Mouse (Mus musculus) frontal cortex, postnatal 14 days (tissue): ENCODE results near the gene Psmd13.
"Not testable (repeated sequence)": the region's sequence is repeated elsewhere in the genome, so short reads cannot be mapped to it uniquely, and the experiment has no call there.

Experiments
- DNase-seq, 2 experiments: peaks; one replicate each; pipeline ENCODE4 v3.0.0; 2022; ENCODE audit warnings: low spot score in 2 of 2

Gene Psmd13

DNA sequence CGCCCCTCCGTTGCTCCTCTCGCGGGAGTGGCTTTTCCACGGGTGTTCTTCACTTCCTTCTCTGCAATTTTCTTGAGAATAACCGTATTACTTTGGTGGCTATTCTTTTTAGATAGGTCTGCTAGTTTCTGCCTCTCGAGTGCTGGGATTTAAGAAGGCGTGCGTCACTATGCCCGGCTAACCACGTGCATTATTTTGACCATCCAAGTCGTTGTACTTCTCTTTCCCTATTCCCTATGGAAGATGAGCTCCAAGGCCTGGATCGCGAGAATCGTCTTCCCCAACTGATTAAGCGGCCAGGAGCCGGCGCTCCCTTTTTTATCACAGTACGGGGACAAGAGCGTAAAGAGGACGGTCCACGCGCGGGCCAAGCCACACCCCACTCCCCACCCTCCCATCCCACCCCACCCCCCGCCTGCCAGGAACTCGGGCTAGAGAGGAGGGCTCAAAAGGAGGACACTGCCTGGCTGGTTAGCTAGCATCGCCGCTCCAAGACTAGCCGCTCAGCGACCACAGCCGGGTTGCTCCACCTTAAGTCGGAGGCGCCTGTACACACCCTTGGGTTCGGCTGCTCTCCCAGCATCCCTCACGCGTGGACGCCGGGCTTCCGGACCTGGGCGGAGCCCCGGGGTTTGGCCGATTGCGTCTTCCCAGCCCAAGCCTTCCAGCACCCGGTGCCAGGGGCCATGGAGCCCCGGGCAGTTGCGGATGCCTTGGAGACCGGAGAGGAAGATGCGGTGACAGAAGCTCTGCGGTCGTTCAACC is 24.8 kb upstream of the Psmd13 start, which contains the start of gene Ric8a:
TSS of gene Ric8a (plus strand) at position 173 of the 765 bp plus-strand sequence.
- peak; percentile 78 to 82 for DNase-seq

DNA sequence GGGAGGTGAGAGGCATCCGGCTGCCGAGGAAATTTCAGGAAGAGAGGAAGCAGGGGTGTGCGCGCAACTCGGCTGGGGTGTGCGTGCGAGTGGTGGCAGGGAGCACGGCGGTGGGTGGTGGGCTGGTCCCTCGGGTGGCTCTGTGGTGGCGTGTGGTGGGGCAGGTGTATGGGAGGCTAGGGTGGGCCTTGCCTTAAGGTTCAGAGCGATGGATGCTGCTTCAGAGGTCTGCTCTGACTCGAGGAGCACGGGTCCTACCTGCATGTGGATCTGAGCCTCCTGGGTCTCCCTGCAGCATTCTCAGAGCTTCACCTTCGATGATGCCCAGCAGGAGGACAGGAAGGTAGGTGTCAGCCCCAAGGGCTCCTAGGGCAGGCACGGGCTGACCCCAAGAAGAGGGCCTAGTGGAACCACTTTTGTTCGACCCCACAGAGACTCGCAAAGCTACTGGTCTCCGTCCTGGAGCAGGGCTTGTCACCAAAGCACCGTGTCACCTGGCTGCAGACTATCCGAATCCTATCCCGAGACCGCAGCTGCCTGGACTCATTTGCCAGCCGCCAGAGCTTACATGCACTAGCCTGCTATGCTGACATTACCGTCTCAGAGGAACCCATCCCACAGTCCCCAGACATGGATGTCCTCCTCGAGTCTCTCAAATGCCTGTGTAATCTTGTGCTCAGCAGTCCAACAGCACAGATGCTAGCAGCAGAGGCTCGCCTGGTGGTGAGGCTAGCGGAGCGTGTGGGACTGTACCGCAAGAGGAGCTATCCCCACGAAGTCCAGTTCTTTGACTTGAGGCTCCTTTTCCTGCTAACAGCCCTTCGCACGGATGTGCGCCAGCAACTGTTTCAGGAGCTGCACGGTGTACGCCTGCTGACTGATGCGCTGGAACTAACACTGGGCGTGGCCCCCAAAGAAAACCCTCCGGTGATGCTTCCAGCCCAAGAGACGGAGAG is 23.9 kb upstream of the Psmd13 start, which contains the start of gene Bet1l:
TSS of gene Bet1l (minus strand) at position 28 of the 956 bp plus-strand sequence.
- no peak for DNase-seq

DNA sequence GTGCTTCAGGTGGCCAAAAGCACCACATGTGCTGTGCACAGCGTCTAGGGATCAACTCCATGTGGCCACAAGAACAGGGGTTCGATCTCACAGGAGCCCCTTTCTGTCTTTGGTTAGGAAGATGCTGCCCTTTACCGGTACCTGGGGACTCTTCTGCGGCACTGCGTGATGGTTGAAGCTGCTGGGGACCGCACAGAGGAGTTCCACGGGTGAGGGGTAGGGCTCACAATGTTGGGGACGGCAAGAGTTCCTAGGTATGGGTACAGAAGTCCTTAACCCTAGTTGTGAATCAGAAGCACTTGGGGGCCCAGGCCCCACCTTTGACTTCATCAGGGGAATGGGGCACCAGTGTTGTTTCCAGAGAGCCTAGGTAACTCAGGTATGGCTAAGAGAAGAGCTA is 23.0 kb upstream of the Psmd13 start:
- no peak for DNase-seq

DNA sequence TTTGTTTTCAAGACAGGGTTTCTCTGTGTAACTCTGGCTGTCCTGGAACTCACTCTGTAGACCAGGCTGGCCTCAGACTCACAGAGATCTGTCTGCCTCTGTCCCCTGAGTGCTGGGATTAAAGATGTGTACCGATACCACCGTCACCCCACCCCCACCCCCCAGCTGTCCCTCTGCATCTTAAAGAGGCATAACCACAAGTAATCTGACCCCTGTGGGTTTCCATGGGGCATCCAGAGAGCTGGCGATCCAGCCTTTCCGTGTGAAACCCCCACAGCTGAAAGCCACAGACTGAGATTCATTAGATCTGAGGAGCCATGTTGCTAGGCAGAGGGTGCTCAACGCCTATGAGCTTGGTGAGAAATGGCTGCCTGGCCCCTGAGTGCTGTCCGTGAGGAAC is 21.8 kb upstream of the Psmd13 start:
- no peak for DNase-seq

DNA sequence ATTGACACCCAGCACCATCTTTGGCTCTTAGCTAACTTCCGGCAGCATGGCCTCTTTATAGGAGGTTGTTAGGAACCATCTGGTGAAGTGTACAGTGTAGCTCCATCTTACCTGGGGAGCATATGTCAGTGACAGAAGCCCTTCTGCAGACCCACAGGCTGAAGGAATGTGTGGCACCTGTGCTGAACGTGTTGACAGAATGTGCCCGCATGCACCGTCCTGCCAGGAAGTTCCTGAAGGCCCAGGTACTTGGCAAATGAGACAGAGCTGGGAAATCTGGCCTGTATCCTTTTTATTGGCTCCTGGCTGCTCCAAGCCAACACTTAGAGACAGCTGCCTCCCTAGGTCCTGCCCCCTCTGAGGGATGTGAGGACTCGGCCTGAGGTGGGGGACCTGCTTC is 21.0 kb upstream of the Psmd13 start:
- no peak for DNase-seq

DNA sequence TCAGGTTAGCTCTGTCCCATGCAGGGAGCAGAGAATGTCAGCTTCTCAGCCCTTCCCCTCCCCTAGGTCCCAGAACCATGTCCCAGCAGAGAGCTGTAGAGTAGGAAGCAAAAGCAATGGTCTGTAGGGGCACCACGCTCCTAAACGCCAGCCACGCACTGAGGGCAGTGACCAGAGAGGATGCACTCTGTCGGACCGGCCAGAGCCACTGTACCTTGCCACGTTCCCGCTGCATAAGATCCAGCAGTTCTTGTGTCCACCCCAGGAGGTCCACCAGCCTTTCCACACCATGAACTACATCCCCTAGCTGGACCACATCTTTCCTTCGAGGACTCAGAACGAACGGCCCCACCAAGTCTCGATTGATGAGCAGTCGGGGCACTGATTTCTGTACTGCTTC is 17.0 kb upstream of the Psmd13 start:
- no peak for DNase-seq

DNA sequence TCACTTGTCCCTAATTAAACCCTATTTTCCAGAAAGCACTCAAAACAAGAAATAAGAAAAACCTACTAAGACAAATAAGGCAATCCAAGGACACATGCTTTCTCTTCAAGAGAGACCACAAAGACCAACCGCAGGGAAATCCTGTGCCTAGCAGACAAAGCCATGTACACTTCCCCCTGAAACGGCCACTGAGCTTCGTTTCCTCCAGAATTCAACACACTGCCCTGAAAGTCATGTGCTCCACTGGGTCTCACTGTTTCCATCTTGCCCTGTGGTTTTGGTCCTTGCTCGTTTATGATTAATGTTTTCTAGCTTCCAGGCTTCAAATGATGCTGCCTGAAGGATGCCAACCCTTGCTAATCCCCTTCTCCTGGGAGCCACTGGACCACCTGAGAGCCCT is 7.5 kb upstream of the Psmd13 start:
- DNase-seq = no peak

DNA sequence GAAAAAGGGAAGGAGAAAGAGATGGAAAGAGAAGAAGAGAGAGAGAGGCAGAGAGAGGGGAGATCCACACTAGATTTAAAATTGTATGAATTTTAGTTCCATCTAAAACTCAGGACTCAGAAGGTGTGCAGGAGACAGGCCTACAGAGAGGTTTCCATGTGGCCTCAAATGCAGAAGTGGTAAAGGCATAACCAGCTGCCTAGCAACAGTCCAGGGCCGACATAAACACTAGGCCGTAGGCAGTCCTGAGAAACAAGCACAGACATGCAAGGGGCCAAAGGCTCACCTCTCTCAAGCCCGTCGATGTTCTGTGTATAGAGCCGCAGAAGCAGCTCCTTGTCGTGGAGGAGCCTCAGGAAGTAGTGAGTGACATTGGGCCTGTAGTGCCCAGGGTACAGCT is 4.4 kb upstream of the Psmd13 start:
- no peak for DNase-seq

DNA sequence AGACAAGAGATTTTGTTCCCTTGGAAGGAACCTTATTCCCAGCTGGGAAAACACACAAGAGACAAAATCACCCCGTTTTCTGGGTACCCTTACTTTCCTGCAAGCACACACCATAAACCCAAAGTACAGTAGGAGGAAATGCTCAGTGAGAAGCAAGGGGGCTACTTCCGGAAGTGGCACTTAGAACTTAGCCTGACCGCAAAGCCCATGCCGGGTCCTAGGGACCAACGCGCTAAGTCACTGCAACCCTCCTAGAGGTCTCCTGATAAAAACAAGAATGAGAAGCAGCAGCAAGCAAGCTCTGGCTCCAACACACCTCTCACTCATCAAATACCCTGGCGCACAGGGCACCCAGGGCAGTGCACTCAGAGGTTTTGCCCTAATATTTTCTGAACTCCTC is 2.4 kb upstream of the Psmd13 start:
- DNase-seq = no peak

DNA sequence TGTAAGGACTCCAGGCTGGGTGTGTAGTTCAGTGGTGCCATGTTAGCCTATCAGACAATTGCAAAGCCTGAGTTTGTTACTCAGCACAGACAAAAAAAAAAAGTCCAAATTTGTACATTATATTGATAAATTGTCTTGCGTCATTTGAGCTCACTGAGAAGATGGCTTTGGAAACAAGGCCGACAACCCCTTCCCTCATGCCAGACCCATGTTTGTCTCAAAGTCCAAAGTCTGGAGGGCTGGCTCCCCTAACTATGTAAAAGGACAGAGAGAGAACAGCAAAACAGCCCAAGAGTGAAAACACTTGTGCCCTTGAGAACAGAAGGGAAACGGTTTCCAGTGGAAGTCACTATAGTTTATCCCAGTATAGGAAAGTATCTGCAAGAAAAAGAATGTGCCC is 1.3 kb upstream of the Psmd13 start:
- DNase-seq = no peak

DNA sequence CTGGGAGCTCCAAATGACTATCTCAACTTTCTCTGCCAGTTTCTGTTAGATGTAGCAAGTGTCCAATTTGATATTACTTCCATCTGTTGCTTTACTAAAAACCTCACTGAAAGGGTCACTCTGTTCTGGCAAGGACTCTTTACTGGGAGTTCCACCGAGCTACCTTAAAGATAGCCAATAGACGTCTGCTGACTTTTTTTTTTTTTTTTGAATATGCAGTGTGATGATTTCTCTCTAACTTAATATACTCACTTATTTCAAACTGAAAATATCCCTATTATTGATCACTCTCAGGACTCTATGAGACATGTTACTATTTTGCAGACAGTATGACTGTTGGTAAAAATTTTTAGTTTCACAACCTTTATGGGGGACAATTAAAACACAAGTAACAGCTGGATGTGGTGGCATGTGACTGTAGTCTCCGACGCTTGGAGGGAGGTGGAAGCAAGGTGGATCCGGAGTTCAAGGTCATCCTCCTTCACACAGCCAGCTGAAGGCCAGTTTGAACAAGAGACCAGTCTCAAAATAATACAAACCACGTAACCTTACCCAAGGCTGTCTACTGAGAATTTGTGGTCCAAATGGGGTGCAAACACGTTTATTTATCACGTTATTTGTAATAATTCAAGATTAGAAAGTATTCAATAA is 778 bp upstream of the Psmd13 start:
- DNase-seq = no peak

DNA sequence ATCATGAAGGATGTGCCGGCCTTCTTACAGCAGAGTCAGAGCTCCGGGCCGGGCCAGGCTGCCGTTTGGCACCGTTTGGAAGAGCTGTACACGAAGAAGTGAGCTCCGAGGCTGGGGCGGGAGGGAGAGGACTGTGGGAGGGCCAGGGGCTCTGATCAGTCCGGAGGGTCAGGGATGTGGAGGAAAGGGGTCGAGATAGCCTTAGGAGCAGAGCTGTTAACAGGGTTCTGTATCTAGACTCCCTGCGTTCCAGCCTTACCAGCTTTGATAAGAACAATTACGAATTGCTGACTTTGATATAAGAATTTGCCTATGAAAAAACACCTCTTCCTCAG is 668 bp downstream of the Psmd13 start:
- DNase-seq = no peak

DNA sequence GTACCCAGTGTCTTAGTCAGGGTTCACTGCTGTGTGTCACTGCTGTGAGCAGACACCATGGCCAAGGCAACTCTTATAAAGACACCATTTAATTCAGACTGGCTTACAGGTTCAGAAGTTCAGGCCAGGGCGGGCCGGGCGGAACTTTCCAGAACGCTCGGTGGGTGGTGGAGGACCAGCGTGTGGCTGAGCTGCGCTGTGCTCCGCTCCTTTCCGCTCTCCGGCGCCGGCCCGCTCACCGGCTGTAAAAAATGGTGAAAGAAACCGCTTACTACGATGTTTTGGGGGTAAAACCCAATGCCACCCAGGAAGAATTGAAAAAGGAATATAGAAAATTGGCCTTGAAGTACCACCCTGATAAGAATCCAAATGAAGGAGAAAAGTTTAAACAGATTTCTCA is 8.9 kb downstream of the Psmd13 start:
- not testable (repeated sequence) for DNase-seq

DNA sequence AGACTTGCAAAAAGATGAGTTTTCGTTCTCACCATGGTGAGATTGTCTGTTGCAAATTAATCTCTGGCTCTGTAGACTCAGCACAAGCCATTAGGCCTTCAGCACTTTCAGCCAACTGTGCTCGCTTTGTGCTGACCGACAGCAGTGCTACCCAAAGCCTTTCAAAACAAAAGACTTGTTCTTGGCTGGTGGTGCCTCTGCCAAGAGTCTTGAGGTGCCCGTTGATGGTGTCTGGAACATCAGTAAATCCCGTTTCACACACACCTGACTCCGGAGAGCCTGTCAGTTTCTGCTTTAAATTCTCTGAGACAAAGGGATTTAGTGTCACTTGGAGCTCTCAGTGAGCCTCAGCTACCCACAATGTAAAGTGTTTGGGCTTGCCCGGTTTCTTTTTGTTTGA is 12.3 kb downstream of the Psmd13 start:
- no peak for DNase-seq

DNA sequence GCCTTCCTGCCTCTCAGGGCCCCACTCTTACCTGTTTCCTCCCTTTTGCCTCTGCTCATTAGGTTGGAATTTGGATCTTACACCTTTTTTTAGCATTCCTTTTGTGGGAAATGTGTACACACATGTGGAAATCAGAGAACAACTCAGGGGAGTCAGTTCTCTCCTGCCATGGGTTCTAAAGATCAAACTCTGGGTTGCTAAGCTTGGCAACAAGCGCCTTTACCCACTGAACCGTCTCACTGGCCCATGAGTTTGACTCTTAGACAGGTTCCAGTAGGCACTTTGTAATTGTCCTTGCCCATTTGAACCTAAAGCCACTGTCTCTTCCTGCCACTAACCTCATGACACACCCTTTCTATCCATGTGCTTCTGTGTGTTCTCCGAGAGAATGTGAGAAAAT is 12.8 kb downstream of the Psmd13 start:
- DNase-seq = no peak

DNA sequence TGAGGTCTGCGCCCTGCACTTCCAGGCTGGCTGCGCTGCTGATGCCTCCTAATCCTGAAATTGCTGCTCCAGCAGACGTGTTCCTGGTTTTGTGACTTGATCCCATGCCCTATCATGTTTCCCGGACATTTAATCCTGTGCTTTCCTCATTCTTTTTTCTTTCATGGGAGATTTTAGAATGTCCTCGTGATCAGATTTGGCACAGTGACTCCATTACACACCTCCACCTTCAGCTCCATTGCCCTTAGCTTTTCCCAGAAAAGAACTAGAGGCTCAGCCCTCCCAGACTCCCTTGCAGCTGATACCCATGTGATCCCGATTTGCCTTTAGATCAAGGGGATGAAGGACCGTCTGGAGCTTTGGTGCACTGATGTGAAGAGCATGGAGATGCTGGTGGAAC is 16.1 kb downstream of the Psmd13 start:
- DNase-seq = no peak

DNA sequence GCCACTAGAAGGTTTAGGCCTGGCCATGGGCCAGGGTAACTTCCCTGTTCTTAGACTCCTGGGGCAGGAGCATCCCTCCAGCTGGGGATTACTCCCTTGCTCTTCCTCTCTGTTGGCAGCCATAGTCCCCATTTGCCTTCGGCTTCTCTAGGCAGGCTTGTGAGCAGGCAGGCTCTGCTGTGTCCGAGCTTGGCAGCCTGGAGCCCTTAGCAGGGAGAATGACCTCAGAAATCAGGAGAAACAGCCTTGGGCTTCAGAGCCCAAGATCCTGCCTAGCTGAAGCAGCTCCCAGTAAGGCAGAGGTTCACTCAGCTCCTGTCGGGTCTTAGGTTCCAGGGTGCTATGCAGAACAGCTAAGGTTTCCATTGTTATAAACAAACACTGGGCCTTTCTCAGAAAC is 17.4 kb downstream of the Psmd13 start:
- no peak for DNase-seq

DNA sequence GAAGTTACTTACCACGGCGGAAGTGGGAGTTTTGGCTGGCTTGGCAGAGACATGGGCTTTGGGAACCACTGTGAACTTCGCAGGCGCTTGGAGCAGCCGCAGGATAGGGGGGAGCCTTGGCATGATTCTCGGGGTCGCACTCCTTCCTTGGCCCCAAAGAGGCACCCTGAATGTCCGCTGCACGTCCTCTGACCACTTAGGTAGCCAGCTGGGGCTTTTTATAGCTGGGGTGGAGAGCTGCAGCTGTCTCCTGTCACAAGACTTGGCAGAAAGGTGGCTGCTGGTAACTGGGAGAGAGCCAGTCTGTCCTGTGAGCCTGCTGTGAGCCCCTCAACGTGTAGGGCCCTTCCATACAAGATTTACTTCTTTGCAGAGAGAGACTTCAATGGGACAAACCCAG is 18.5 kb downstream of the Psmd13 start, which contains the start of gene Cox8b:
TSS of gene Cox8b (minus strand) at position 227 of the 400 bp plus-strand sequence.
- DNase-seq = no peak

DNA sequence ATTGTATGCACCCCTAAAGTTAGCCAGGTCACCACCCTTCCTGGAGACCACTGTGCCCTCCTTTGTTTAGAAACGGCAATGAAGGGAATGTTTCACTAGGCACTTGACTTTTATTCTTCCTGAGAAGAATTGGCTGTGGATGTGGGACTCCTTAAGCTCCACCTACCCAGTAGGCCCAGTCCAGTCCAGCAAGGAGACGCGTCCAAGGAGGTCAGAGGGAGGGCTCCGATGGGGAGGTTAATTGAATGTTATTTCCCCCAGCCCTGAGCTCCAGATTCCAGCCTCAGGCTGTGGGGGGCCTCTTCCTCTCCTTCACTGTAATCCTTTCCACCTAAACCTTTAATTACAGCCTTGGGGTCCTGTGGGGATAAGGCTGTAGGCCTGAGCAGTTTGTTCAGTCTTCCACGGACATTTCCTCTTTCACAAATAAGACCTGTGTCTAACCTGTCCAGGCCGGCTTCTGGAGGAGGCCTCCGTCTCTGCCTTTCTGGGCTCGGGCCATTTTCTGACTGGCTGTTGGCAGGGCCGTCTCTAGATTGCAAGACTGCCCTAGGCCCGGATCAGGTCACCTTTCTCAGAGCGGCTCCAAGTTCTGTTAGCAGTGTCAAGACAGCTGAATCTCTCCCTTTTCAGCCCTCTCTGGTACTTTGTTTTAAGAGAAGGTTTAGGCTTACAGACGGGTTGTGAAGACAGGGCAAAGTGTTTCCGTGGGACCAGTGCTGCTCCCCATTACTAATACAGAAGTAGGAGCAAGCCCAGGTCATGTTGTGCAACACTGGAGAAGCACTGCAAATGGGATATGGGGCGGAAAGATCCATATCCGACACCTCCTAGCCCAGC is 20.5 kb downstream of the Psmd13 start:
- DNase-seq = no peak

DNA sequence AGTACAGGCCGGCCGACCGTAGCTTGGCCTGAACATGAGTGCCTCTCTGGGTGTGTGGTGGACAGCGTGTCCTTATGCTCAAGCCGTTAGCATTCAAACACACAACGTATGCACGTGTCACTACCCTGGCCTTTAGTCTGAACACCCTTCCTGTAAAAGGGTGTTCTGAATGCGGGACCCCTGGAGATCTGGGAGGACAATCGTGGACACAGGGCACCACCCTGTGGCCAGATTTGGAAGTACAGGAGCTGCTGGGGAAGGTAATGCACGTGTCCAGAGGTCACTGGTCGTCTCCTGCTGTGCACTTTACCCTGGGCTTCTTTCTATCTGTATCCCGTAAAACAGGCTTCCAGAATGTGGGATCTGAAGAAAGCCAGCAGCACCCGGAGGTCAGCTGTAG is 21.4 kb downstream of the Psmd13 start:
- DNase-seq = peak; percentile 43 to 71

DNA sequence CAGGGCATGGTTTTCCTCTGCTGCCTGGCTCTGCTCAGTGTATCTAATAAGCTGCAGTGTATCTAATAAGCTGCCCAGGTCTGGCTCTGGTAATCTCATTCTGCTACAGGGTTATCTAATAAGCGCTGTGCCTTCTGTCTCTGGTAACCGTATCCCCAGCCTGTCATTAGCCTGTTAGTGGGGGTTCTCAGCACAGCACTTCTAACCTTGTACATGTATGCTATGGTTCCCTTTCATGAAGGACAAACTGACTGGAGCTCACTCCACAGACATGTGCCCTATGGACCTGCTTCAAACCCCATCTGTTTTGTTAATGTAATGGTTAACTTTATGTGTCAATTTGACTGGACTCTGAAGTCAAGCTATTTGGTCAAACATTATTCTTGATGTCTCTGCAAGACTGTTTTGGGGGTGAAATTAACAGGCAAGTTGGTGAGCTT is 23.9 kb downstream of the Psmd13 start:
- DNase-seq = no peak
